Mouse (Mus musculus): ENCODE data around the gene Apoa2.

DNA sequence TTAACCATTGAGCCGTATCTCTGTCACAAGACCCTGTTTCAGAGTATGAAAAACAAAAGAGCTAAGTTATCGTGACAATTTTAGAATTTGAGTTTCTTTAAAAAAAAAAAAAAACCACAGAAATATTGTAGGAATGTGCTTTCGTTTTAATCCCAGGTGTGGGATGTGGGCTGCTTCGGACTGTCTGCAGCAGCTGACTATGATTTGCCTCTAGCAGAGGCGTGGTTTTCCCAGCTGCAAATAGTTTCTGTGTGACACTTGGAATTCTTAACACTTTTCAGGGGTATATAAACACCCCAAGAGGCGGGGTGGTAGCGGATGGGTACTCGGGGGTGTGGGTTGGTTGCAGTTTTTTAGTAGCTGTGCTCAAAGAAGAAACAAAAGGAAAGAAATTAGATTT, 20.5 kb downstream of the Apoa2 start:
- TF ChIP-seq POLR2A (IDR thresholded peaks at IDR 0.05; ENCODE audit: insufficient read depth, low read depth, low read length) (no peak), CTCF (IDR thresholded peaks at IDR 0.05; ENCODE audit: insufficient read depth, low read depth, low read length) (no peak)

All from olfactory bulb, adult 2 months (tissue).